Mouse (Mus musculus) stomach, embryonic 16.5 days (tissue): ENCODE measurements around the gene Edar. TPM values are rescaled to one million over a fixed set of nuclear protein-coding genes. Genes with fewer than 3 reads are reported as not detected.
A peak's percentile ranks its signal among the peaks of the same experiment; 100 is the strongest.

Source experiments
- ATAC-seq: fragments of 200-750 bp; cut with Nextera tagmentation; 2 replicates; pipeline ENCODE4 v1.8.0; 2017; ENCODE audit warnings: moderate number of reproducible peaks, moderate TSS enrichment; ENCODE audit not compliant: insufficient read depth, low FRiP score
- H3K27ac ChIP-seq: fragments of 300-500 bp; sonication (generic); 2 replicates; pipeline ENCODE4 v1.5.1; 2014; ENCODE audit warnings: low read length
- H3K27me3 ChIP-seq: fragments of 300-500 bp; sonication (generic); 2 replicates; pipeline ENCODE4 v1.6.1; 2014; ENCODE audit warnings: low read length, control low read depth, mixed read lengths; ENCODE audit not compliant: control insufficient read depth, insufficient read depth
- H3K36me3 ChIP-seq: fragments of 300-500 bp; sonication (generic); 2 replicates; pipeline ENCODE4 v1.6.1; 2014; ENCODE audit warnings: low read length; ENCODE audit not compliant: control insufficient read depth, insufficient read depth
- H3K4me1 ChIP-seq: fragments of 300-500 bp; sonication (generic); 2 replicates; pipeline ENCODE4 v1.6.1; 2014; ENCODE audit warnings: low read length, control low read depth, mixed read lengths; ENCODE audit not compliant: control insufficient read depth, insufficient read depth
- H3K4me2 ChIP-seq: fragments of 300-500 bp; sonication (generic); 2 replicates; pipeline ENCODE4 v1.6.1; 2014; ENCODE audit warnings: low read depth, low read length, mixed read lengths
- H3K4me3 ChIP-seq: fragments of 300-500 bp; sonication (generic); replicated peaks from 2 replicates; pipeline ENCODE4 v1.5.1; 2014; ENCODE audit warnings: mild to moderate bottlenecking, low read length
- H3K9ac ChIP-seq: fragments of 300-500 bp; sonication (generic); 2 replicates; pipeline ENCODE4 v1.6.1; 2014; ENCODE audit warnings: low read length
- H3K9me3 ChIP-seq: fragments of 300-500 bp; sonication (generic); replicated peaks from 2 replicates; pipeline ENCODE4 v1.6.1; 2016; ENCODE audit warnings: low read length, control low read depth; ENCODE audit not compliant: control insufficient read depth
- WGBS: fragments of 180-500 bp; shearing (Covaris S2); extraction: QIAGEN DNeasy Blood & Tissue Kit; methylation state at CpG from one replicate; pipeline ENCODE4 v1.1.7; 2014; 5-methylcytosine and 5-hydroxymethylcytosine counted together
- polyA plus RNA-seq: library from polyadenylated mRNA; unstranded; fragments of >200 nt; fragmentation: Nextera tagmentation; extraction: Ambion mirVana; gene quantifications from 2 replicates; pipeline ENCODE4 v1.2.1, GENCODE M21; 2015

The Edar gene
- polyA plus RNA-seq, 1 experiment from 2014 or later: 3.0 TPM

DNA sequence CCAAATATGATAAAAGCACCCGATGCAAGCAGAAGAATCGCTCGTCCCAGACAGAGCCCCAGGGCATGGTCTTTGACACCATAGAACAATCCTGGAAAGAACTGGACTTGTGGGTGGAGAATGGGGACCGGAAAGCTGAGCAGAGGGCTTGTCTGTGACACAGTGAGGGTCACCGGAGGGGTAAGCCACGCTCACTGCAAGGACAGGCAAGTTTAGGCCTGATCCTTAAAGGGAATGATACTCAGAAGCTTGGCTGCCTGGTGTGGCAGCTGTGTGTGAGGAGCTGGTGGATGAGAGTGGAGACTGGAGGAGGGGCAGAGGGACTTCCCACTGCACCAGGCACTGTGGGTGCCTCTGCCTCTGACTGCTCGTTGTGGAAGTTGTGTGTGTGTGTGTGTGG, 15.6 kb upstream of the Edar start:
- H3K4me3 ChIP-seq: no peak overlapping the region
- no peak overlapping the region for H3K4me2 ChIP-seq
- no peaks in the 10 kb centered on the region for H3K4me1 ChIP-seq
- H3K9me3 ChIP-seq: no peaks in the 10 kb centered on the region
- WGBS: 54% methylated on average over 7 of the region's 7 CpGs
- H3K27ac ChIP-seq: no peak overlapping the region
- no peak overlapping the region for H3K9ac ChIP-seq
- H3K27me3 ChIP-seq: no peaks in the 10 kb centered on the region
- no peaks in the 10 kb centered on the region for H3K36me3 ChIP-seq
- no peak for ATAC-seq

DNA sequence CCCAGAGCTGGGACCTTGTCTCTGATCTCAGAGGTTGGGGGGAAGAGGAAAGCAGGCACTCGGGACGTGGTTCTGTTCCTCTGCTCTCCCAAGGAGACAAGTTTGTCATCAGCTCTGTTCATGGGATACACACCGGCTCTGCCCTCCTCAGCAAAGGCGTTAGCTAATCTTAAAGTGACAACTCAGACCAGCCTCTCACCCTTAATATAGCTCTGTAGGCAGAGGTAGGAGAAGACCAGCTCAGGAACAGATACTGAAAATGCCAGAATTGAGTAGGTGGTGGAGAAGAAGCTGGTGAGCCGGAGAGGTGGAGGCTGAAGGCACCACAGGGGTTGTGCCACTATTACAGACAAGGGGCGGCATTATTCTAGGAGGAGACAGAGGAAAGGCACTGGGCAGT, 3.8 kb upstream of the Edar start:
- Histone ChIP-seq H3K4me3 (no peak overlapping the region), H3K36me3 (no peaks in the 10 kb centered on the region), H3K27me3 (no peaks in the 10 kb centered on the region), H3K4me2 (no peak overlapping the region), H3K4me1 (no peaks in the 10 kb centered on the region), H3K9ac (no peak overlapping the region), H3K27ac (no peak overlapping the region), H3K9me3 (no peaks in the 10 kb centered on the region)
- no peak for ATAC-seq
- WGBS: 83% methylated on average over 6 of the region's 6 CpGs

DNA sequence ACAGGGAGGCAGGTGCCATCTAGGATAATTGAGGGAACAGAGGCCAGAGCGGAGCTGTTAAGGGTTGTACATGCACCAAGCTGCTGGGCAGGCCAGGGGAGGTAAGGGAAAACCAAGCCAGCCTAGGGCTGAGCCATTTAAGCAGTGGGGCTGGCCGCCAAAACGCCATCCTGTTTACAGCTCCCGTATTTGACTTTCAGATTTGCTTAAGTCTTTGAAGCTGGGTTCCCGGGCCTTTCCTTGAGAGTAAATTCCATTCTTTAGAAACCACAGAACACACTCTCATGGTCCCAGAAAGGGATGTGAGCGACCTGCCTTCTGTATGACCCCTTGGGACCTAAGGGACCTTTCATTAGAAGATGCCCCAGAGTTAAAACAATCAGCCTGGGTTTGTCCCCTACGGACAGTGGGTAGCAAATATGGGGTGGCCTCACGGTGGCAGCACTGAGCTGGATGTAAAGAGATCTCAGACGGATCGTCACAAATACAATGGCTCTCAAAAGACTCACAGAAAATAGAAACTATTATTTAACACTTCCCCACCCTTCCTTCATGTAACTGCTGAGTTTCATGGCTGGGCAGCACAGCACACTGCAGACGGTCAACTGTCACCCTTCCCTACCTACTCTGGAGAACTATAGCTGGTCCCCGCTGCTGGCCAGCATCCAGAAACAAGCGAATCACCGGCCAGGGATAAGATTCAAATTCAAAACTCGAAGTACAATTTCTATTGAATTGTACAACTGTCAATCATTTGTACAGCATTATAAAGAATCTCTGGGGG, 2.0 kb downstream of the Edar start:
- no peak overlapping the region for H3K27ac ChIP-seq
- no peaks in the 10 kb centered on the region for H3K9me3 ChIP-seq
- no peaks in the 10 kb centered on the region for H3K27me3 ChIP-seq
- H3K4me3 ChIP-seq: peak overlapping the region; percentile 52
- H3K4me2 ChIP-seq: peak overlapping the region; percentile 45
- no peaks in the 10 kb centered on the region for H3K36me3 ChIP-seq
- no peak for ATAC-seq
- H3K9ac ChIP-seq: peak overlapping the region; percentile 32; the same call in 1 of the 2 replicates
- WGBS: 37% methylated on average over 15 of the region's 15 CpGs
- no peaks in the 10 kb centered on the region for H3K4me1 ChIP-seq

DNA sequence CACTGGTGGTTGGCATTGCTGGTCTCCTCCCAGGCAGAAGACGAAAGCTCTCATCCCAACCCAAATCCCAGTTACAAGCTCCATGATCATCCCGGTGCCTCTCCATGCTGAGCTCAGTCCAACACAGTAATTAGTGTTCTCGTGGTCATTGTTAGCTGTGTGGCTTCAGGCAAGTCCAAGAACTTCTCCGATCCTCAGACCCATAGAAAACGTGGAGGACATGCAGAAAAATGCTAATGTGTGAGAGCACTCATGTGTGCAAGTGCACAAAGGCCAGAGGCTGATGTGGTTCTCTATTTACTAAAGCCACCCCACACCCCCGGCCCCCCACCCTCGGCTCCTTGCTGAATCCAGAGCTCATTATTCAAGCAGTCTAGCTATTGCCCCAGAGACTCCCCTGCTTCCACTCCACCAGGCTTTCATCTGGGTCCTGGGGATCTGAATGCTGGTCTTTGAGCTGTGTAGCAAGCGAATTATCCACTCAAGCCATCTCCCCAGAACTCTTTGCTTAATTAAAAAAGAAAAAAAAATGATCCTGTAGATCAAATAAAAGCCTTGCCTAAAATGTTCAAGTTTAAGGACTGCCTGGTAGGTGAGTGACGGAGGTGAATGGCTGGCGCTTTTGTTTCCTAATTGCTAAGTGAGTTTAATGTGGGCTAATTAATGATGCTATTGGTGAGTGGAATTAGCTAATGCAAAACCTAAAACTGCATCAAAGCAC, 2.7 kb downstream of the Edar start:
- no peak for ATAC-seq
- 68% methylated on average over 10 of the region's 10 CpGs for WGBS
- H3K9ac ChIP-seq: 0 out of 2 replicates have a peak overlapping the region, but pooled peaks have one; percentile 10
- H3K4me2 ChIP-seq: peak overlapping the region; percentile 45
- no peaks in the 10 kb centered on the region for H3K4me1 ChIP-seq
- no peaks in the 10 kb centered on the region for H3K36me3 ChIP-seq
- peak overlapping the region; percentile 52 for H3K4me3 ChIP-seq
- no peaks in the 10 kb centered on the region for H3K9me3 ChIP-seq
- no peaks in the 10 kb centered on the region for H3K27me3 ChIP-seq
- H3K27ac ChIP-seq: no peak overlapping the region

DNA sequence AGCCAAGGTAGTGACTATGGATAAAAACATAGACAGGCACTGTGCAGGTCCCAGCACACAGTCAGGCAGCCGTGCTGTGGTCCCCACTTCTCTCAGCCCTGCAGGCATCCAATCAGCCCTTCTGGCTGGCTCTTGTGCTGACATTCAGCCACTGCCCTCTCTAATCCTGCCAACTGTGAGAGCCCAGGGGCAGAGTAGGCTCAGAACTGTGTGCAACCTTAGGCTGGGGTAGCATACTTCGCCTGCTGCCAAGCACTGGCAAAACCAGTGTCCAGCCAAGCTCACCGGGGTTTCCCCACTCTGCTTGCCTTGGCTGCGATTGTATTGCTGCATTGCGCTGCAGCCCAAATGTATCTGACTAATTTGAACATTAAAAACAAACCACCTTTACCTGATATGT, 11.6 kb downstream of the Edar start:
- 82% methylated on average over 5 of the region's 5 CpGs for WGBS
- no peaks in the 10 kb centered on the region for H3K9me3 ChIP-seq
- peak overlapping the region; percentile 49; the same call in 1 of the 2 replicates for H3K27ac ChIP-seq
- no peaks in the 10 kb centered on the region for H3K4me1 ChIP-seq
- no peak overlapping the region for H3K9ac ChIP-seq
- no peaks in the 10 kb centered on the region for H3K27me3 ChIP-seq
- H3K4me2 ChIP-seq: no peak overlapping the region
- no peak; the same call in 1 of the 2 replicates for ATAC-seq
- H3K36me3 ChIP-seq: no peaks in the 10 kb centered on the region
- no peak overlapping the region for H3K4me3 ChIP-seq

DNA sequence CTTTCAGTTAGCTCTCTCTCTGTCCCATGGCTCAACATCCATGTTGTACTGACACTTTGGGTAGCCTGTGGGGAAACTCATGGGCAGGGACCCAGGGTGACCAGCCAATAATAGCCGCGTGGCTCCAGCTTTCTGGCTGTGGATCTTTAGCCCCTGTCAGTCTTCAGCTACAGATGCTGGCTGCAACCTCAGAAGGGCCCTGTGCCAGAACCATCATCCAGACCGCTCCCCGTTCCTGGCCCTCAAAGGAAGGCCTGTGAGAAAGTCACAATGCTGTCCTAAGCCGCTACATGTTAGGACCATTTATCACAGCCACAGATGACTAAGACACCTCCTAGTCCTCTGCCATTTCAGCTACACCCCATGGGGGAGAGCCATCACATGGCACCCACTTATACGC, 12.0 kb downstream of the Edar start:
- H3K9me3 ChIP-seq: no peaks in the 10 kb centered on the region
- no peak overlapping the region for H3K9ac ChIP-seq
- 60% methylated on average over 6 of the region's 6 CpGs for WGBS
- peak; percentile 50 for ATAC-seq
- no peaks in the 10 kb centered on the region for H3K27me3 ChIP-seq
- no peaks in the 10 kb centered on the region for H3K36me3 ChIP-seq
- H3K4me3 ChIP-seq: no peak overlapping the region
- H3K4me1 ChIP-seq: no peaks in the 10 kb centered on the region
- peak overlapping the region; percentile 49; the same call in 1 of the 2 replicates for H3K27ac ChIP-seq
- no peak overlapping the region for H3K4me2 ChIP-seq

DNA sequence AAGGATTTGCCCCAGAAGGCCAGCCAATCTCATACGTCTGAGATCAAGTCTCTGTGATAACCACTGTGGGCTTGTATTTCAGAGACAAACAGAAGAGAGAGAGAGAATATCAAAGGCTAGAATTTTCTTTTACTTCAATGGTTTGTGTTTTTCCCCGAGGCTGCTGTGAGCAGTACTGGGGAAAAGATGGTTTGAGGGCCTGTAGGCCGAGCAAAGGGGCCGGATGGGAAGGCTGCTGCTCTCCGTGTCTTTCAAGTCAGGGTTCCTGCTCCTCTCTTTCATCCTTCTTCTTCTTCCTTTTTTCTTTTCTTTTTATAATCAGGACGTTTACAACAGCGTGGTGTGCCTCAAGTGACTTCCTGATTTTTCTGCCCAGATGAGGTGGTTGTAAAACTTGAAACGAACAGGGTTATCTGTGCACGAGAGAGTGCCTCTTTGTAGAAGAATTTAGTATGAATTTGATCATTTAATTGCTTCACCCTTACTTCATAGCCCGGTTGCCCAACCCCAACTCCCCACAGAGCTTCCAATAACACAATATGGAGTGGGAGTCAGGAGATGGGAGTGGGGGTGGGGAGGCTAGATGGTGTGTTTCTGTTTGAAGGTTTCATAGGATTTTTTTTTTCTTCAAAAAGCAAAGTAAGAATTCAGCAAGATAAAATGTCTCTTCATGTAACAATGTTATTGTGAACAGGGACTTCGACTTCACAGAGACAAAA, 16.0 kb downstream of the Edar start:
- ATAC-seq: no peak
- 60% methylated on average over 11 of the region's 11 CpGs for WGBS
- Histone ChIP-seq H3K27me3 (no peaks in the 10 kb centered on the region), H3K9ac (no peak overlapping the region), H3K27ac (no peak overlapping the region), H3K9me3 (no peaks in the 10 kb centered on the region), H3K36me3 (no peaks in the 10 kb centered on the region), H3K4me3 (no peak overlapping the region), H3K4me2 (no peak overlapping the region), H3K4me1 (no peaks in the 10 kb centered on the region)

DNA sequence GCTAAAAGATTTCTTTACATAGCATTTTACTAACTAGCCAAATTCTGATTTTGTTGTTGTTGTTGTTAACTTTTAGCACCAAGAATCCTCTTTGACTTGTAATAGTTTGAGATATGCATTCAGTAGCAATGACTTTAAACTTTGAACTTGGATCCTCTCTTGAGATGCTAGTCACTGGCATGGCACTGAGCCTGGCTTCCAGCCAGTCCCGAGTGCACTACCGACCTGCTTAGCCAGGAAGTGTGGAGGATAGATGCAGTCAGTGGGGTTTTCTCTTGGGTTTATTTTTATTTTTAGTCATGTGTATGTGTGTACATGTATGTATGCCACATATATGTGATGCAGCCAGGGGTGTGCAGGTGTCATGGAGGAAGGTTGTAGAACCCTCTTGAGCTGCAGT, 17.7 kb downstream of the Edar start:
- Histone ChIP-seq H3K27me3 (no peaks in the 10 kb centered on the region), H3K27ac (no peak overlapping the region), H3K9ac (no peak overlapping the region), H3K9me3 (no peaks in the 10 kb centered on the region), H3K36me3 (no peaks in the 10 kb centered on the region), H3K4me3 (no peak overlapping the region), H3K4me1 (peaks cover under 1% of the 10 kb centered on the region; the same call in 1 of the 2 replicates), H3K4me2 (no peak overlapping the region)
- 31% methylated on average over 2 of the region's 2 CpGs for WGBS
- no peak for ATAC-seq

DNA sequence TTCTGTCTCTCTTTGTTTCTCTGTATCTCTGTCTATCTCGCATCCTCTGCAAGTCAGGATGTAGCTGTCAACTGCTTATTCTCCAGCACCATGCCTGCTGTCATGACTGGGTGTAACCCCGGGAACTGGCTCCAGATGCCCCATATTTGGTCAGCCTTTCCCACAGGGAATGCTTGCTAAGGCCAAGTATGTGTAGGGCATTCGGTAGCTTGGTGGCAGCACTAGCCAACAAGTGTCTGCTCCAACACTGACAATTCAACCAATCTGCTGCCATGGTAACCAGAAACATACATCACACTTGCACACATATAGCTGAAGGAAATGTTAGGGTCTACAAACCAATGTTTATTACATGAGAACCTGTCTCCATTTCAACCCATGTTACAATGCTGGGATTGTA, 21.8 kb downstream of the Edar start:
- Histone ChIP-seq H3K4me2 (no peak overlapping the region), H3K9me3 (no peaks in the 10 kb centered on the region), H3K4me3 (no peak overlapping the region), H3K9ac (no peak overlapping the region), H3K27ac (no peak overlapping the region), H3K4me1 (peaks cover 18% of the 10 kb centered on the region), H3K36me3 (no peaks in the 10 kb centered on the region), H3K27me3 (no peaks in the 10 kb centered on the region)
- 81% methylated on average over 3 of the region's 3 CpGs for WGBS
- no peak for ATAC-seq
